8 mouse cellular contexts compared by ENCODE assay signal in genomic region chr7:19473875-19474443, GRCm38 (mm10). TPM values are rescaled to one million over a fixed set of nuclear protein-coding genes. Genes with fewer than 3 reads are reported as not detected.
DNase-seq lines count a peak whose midpoint lies in the region; ATAC-seq and TF ChIP-seq lines count a peak whose summit lies in the region.

No protein-coding gene starts in this region.

- H3K36me3 ChIP-seq in erythroblast, embryonic 14.5 days (ENCODE audit: control insufficient read depth): no peaks in the 10 kb centered on the region
- H3K36me3 ChIP-seq in forebrain, embryonic 10.5 days (replicated peaks): no peaks in the 10 kb centered on the region
- no peaks in the 10 kb centered on the region for H3K36me3 ChIP-seq in heart, embryonic 12.5 days
- no peaks in the 10 kb centered on the region for H3K36me3 ChIP-seq in kidney, postnatal 0 days (ENCODE audit: insufficient read depth, low read length)
- H3K36me3 ChIP-seq in liver, embryonic 11.5 days (ENCODE audit: control insufficient read depth, insufficient read depth, low read length): no peaks in the 10 kb centered on the region
- H3K36me3 ChIP-seq in stomach, embryonic 14.5 days (ENCODE audit: control insufficient read depth, insufficient read depth, low read length): no peaks in the 10 kb centered on the region

- peak overlapping the region; percentile 85 for H3K4me2 ChIP-seq in heart, embryonic 12.5 days
- peak overlapping the region; percentile 86 for H3K4me2 ChIP-seq in kidney, postnatal 0 days (ENCODE audit: low read length)
- peak overlapping the region; percentile 86 for H3K4me2 ChIP-seq in liver, embryonic 11.5 days
- peak overlapping the region; percentile 88 for H3K4me2 ChIP-seq in stomach, embryonic 14.5 days (replicated peaks; ENCODE audit: low read depth, low read length)

- H3K9me3 ChIP-seq in erythroblast, embryonic 14.5 days (ENCODE audit: control insufficient read depth, low read length): peaks cover 3% of the 10 kb centered on the region
- H3K9me3 ChIP-seq in forebrain, embryonic 10.5 days: no peaks in the 10 kb centered on the region; the same call in 1 of the 2 replicates
- no peaks in the 10 kb centered on the region; the same call in 1 of the 2 replicates for H3K9me3 ChIP-seq in heart, embryonic 12.5 days (replicated peaks)
- no peaks in the 10 kb centered on the region for H3K9me3 ChIP-seq in kidney, postnatal 0 days (replicated peaks; ENCODE audit: low read length)
- no peaks in the 10 kb centered on the region for H3K9me3 ChIP-seq in liver, embryonic 11.5 days (ENCODE audit: control insufficient read depth, low read length)
- no peaks in the 10 kb centered on the region for H3K9me3 ChIP-seq in stomach, embryonic 14.5 days (ENCODE audit: control insufficient read depth, low read depth, low read length)

- peaks cover 74% of the 10 kb centered on the region for H3K27me3 ChIP-seq in erythroblast, embryonic 14.5 days (ENCODE audit: control insufficient read depth)
- H3K27me3 ChIP-seq in forebrain, embryonic 10.5 days (ENCODE audit: poor library complexity, severe bottlenecking): peaks cover 99% of the 10 kb centered on the region
- H3K27me3 ChIP-seq in heart, embryonic 12.5 days (replicated peaks): peaks cover 78% of the 10 kb centered on the region
- peaks cover 19% of the 10 kb centered on the region for H3K27me3 ChIP-seq in kidney, postnatal 0 days (ENCODE audit: insufficient read depth, low read length)
- peaks cover 41% of the 10 kb centered on the region for H3K27me3 ChIP-seq in liver, embryonic 11.5 days (replicated peaks; ENCODE audit: control insufficient read depth, insufficient read depth, low read length)
- peaks cover 14% of the 10 kb centered on the region for H3K27me3 ChIP-seq in stomach, embryonic 14.5 days (ENCODE audit: control insufficient read depth, insufficient read depth, low read length)

- H3K27ac ChIP-seq in forebrain, embryonic 10.5 days: peak overlapping the region; percentile 79
- H3K27ac ChIP-seq in heart, embryonic 12.5 days (ENCODE audit: poor library complexity, severe bottlenecking): no peak overlapping the region
- H3K27ac ChIP-seq in kidney, postnatal 0 days: peak overlapping the region; percentile 54; the same call in 1 of the 2 replicates
- H3K27ac ChIP-seq in liver, embryonic 11.5 days (ENCODE audit: low read depth, low read length): peak overlapping the region; percentile 3; the same call in 1 of the 2 replicates
- peak overlapping the region; percentile 39; the same call in 1 of the 2 replicates for H3K27ac ChIP-seq in stomach, embryonic 14.5 days (ENCODE audit: low read length)

- WGBS in forebrain, embryonic 10.5 days: 2% methylated on average over 89 of the region's 89 CpGs
- 4% methylated on average over 71 of the region's 89 CpGs for WGBS in heart, embryonic 12.5 days
- 1% methylated on average over 59 of the region's 89 CpGs for WGBS in kidney, postnatal 0 days
- 5% methylated on average over 73 of the region's 89 CpGs for WGBS in liver, embryonic 11.5 days
- WGBS in stomach, embryonic 14.5 days: under 1% methylated on average over 65 of the region's 89 CpGs

- H3K4me3 ChIP-seq in erythroblast, embryonic 14.5 days (replicated peaks): peak overlapping the region; percentile 40
- peak overlapping the region; percentile 61 for H3K4me3 ChIP-seq in forebrain, embryonic 10.5 days
- peak overlapping the region; percentile 64 for H3K4me3 ChIP-seq in heart, embryonic 12.5 days
- H3K4me3 ChIP-seq in kidney, postnatal 0 days (replicated peaks; ENCODE audit: low read depth, low read length): peak overlapping the region; percentile 47
- peak overlapping the region; percentile 60 for H3K4me3 ChIP-seq in liver, embryonic 11.5 days (ENCODE audit: low read depth, low read length)
- H3K4me3 ChIP-seq in stomach, embryonic 14.5 days (ENCODE audit: low read depth, low read length): peak overlapping the region; percentile 41

- no peak for ATAC-seq in erythroblast, adult 5-6 weeks (replicated peaks; ENCODE audit: low FRiP score, poor library complexity, severe bottlenecking)
- ATAC-seq in heart, embryonic 12.5 days (ENCODE audit: insufficient number of reproducible peaks, low FRiP score): peak; percentile 69
- ATAC-seq in kidney, postnatal 0 days (replicated peaks; ENCODE audit: low FRiP score, low read depth): peak; percentile 61
- peak; percentile 48 for ATAC-seq in liver, embryonic 11.5 days (replicated peaks; ENCODE audit: low FRiP score)
- peak; percentile 87 for ATAC-seq in stomach, embryonic 14.5 days (ENCODE audit: insufficient number of reproducible peaks, insufficient read depth, low FRiP score, low read depth)

- H3K4me1 ChIP-seq in erythroblast, embryonic 14.5 days (ENCODE audit: control insufficient read depth): peaks cover 4% of the 10 kb centered on the region
- H3K4me1 ChIP-seq in forebrain, embryonic 10.5 days: peaks cover 24% of the 10 kb centered on the region
- H3K4me1 ChIP-seq in heart, embryonic 12.5 days (replicated peaks): peaks cover 25% of the 10 kb centered on the region
- H3K4me1 ChIP-seq in kidney, postnatal 0 days (replicated peaks; ENCODE audit: insufficient read depth, low read length): no peaks in the 10 kb centered on the region; the same call in 1 of the 2 replicates
- H3K4me1 ChIP-seq in liver, embryonic 11.5 days (replicated peaks; ENCODE audit: control insufficient read depth, insufficient read depth, low read length): peaks cover 22% of the 10 kb centered on the region
- no peaks in the 10 kb centered on the region; the same call in 1 of the 2 replicates for H3K4me1 ChIP-seq in stomach, embryonic 14.5 days (ENCODE audit: control insufficient read depth, insufficient read depth, low read length)

- H3K9ac ChIP-seq in heart, embryonic 12.5 days: peak overlapping the region; percentile 74
- peak overlapping the region; percentile 72 for H3K9ac ChIP-seq in kidney, postnatal 0 days (ENCODE audit: low read depth, low read length)
- H3K9ac ChIP-seq in liver, embryonic 11.5 days (ENCODE audit: low read depth, low read length): peak overlapping the region; percentile 66
- peak overlapping the region; percentile 63 for H3K9ac ChIP-seq in stomach, embryonic 14.5 days (replicated peaks; ENCODE audit: low read depth, low read length)

- no peak for TF ChIP-seq CTCF in kidney, postnatal 0 days (IDR thresholded peaks at IDR 0.05; ENCODE audit: low read depth)

- peak; percentile 55 for DNase-seq in forebrain, embryonic 10.5 days (ENCODE audit: extremely low spot score, low spot score)
- DNase-seq in kidney, postnatal 0 days (ENCODE audit: low spot score): peak; percentile 73
- DNase-seq in liver, embryonic 11.5 days (ENCODE audit: low spot score): peak; percentile 76
- peak; percentile 19 to 39 for DNase-seq in natural killer cell, adult 2 months (ENCODE audit: low spot score in 2 of 2)

RNA-seq across cellular contexts. Expression of gene Exoc3l2, which starts 10.8 kb away (rescaled TPM):
- 0.01 and 0.04 TPM in 2 replicates for polyA plus RNA-seq in erythroblast, embryonic 14.5 days (2012)
- total RNA-seq in erythroblast, adult 5-6 weeks (2015; ENCODE audit: low replicate concordance): not detected in 2 replicates
- not detected in 2 replicates for total RNA-seq in erythroblast, adult 5-6 weeks (2017; ENCODE audit: low replicate concordance)
- polyA plus RNA-seq in forebrain, embryonic 10.5 days (2016; fragmentation: Nextera tagmentation; extraction: Ambion mirVana): 0.82 and 0.99 TPM in 2 replicates
- 2.9 and 3.1 TPM in 2 replicates for polyA plus RNA-seq in heart, embryonic 12.5 days (2016; fragmentation: Nextera tagmentation; extraction: Ambion mirVana)
- polyA plus RNA-seq in kidney, postnatal 0 days (2015; fragmentation: Nextera tagmentation; extraction: Ambion mirVana): 6.7 and 8.0 TPM in 2 replicates
- polyA plus RNA-seq in liver, embryonic 11.5 days (2014; fragmentation: Nextera tagmentation; extraction: Ambion mirVana): 4.3 and 5.6 TPM in 2 replicates
- polyA plus RNA-seq in stomach, embryonic 14.5 days (2014; fragmentation: Nextera tagmentation; extraction: Ambion mirVana): 0.55 and 1.2 TPM in 2 replicates

RNA-seq across cellular contexts. Expression of gene Mark4, which starts 15.3 kb away (rescaled TPM):
- polyA plus RNA-seq in erythroblast, embryonic 14.5 days (2012): 0.45 and 0.52 TPM in 2 replicates
- 1.9 and 5.2 TPM in 2 replicates for total RNA-seq in erythroblast, adult 5-6 weeks (2015; ENCODE audit: low replicate concordance)
- total RNA-seq in erythroblast, adult 5-6 weeks (2017; ENCODE audit: low replicate concordance): 1.7 and 2.8 TPM in 2 replicates
- 5.7 and 6.5 TPM in 2 replicates for polyA plus RNA-seq in forebrain, embryonic 10.5 days (2016; fragmentation: Nextera tagmentation; extraction: Ambion mirVana)
- 11.4 and 11.7 TPM in 2 replicates for polyA plus RNA-seq in heart, embryonic 12.5 days (2016; fragmentation: Nextera tagmentation; extraction: Ambion mirVana)
- polyA plus RNA-seq in kidney, postnatal 0 days (2015; fragmentation: Nextera tagmentation; extraction: Ambion mirVana): 6.6 and 7.9 TPM in 2 replicates
- polyA plus RNA-seq in liver, embryonic 11.5 days (2014; fragmentation: Nextera tagmentation; extraction: Ambion mirVana): 6.7 and 7.7 TPM in 2 replicates
- polyA plus RNA-seq in stomach, embryonic 14.5 days (2014; fragmentation: Nextera tagmentation; extraction: Ambion mirVana): 8.6 and 9.7 TPM in 2 replicates

RNA-seq across cellular contexts. Expression of gene Bloc1s3, which starts 34.2 kb away (rescaled TPM):
- 0.46 and 0.49 TPM in 2 replicates for polyA plus RNA-seq in erythroblast, embryonic 14.5 days (2012)
- total RNA-seq in erythroblast, adult 5-6 weeks (2015; ENCODE audit: low replicate concordance): 3.5 and 4.2 TPM in 2 replicates
- total RNA-seq in erythroblast, adult 5-6 weeks (2017; ENCODE audit: low replicate concordance): 0.84 and 1.5 TPM in 2 replicates
- polyA plus RNA-seq in forebrain, embryonic 10.5 days (2016; fragmentation: Nextera tagmentation; extraction: Ambion mirVana): 2.1 and 2.3 TPM in 2 replicates
- polyA plus RNA-seq in heart, embryonic 12.5 days (2016; fragmentation: Nextera tagmentation; extraction: Ambion mirVana): 2.4 TPM in 2 replicates
- 2.7 and 3.0 TPM in 2 replicates for polyA plus RNA-seq in kidney, postnatal 0 days (2015; fragmentation: Nextera tagmentation; extraction: Ambion mirVana)
- 2.0 and 2.1 TPM in 2 replicates for polyA plus RNA-seq in liver, embryonic 11.5 days (2014; fragmentation: Nextera tagmentation; extraction: Ambion mirVana)
- polyA plus RNA-seq in stomach, embryonic 14.5 days (2014; fragmentation: Nextera tagmentation; extraction: Ambion mirVana): 0.74 and 1.3 TPM in 2 replicates

RNA-seq across cellular contexts. Expression of gene Trappc6a, which starts 34.2 kb away (rescaled TPM):
- 10.9 and 13.1 TPM in 2 replicates for polyA plus RNA-seq in erythroblast, embryonic 14.5 days (2012)
- 17.9 and 18.8 TPM in 2 replicates for total RNA-seq in erythroblast, adult 5-6 weeks (2015; ENCODE audit: low replicate concordance)
- total RNA-seq in erythroblast, adult 5-6 weeks (2017; ENCODE audit: low replicate concordance): 2.7 and 7.8 TPM in 2 replicates
- 53.8 and 60.9 TPM in 2 replicates for polyA plus RNA-seq in forebrain, embryonic 10.5 days (2016; fragmentation: Nextera tagmentation; extraction: Ambion mirVana)
- polyA plus RNA-seq in heart, embryonic 12.5 days (2016; fragmentation: Nextera tagmentation; extraction: Ambion mirVana): 66.4 and 74.0 TPM in 2 replicates
- polyA plus RNA-seq in kidney, postnatal 0 days (2015; fragmentation: Nextera tagmentation; extraction: Ambion mirVana): 88.5 and 91.7 TPM in 2 replicates
- 97.4 and 108 TPM in 2 replicates for polyA plus RNA-seq in liver, embryonic 11.5 days (2014; fragmentation: Nextera tagmentation; extraction: Ambion mirVana)
- polyA plus RNA-seq in stomach, embryonic 14.5 days (2014; fragmentation: Nextera tagmentation; extraction: Ambion mirVana): 83.4 and 89.0 TPM in 2 replicates

RNA-seq across cellular contexts. Expression of gene Nkpd1, which starts 43.7 kb away (rescaled TPM):
- 0.02 TPM in 1 of 2 replicates, not detected in the other for polyA plus RNA-seq in erythroblast, embryonic 14.5 days (2012)
- total RNA-seq in erythroblast, adult 5-6 weeks (2015; ENCODE audit: low replicate concordance): not detected in 2 replicates
- not detected in 2 replicates for total RNA-seq in erythroblast, adult 5-6 weeks (2017; ENCODE audit: low replicate concordance)
- 0.06 and 0.12 TPM in 2 replicates for polyA plus RNA-seq in forebrain, embryonic 10.5 days (2016; fragmentation: Nextera tagmentation; extraction: Ambion mirVana)
- polyA plus RNA-seq in heart, embryonic 12.5 days (2016; fragmentation: Nextera tagmentation; extraction: Ambion mirVana): 0.08 TPM in 1 of 2 replicates, not detected in the other
- polyA plus RNA-seq in kidney, postnatal 0 days (2015; fragmentation: Nextera tagmentation; extraction: Ambion mirVana): not detected in 2 replicates
- polyA plus RNA-seq in liver, embryonic 11.5 days (2014; fragmentation: Nextera tagmentation; extraction: Ambion mirVana): not detected in 2 replicates
- polyA plus RNA-seq in stomach, embryonic 14.5 days (2014; fragmentation: Nextera tagmentation; extraction: Ambion mirVana): not detected in 2 replicates
